Comparison of ENCODE assay signal across 16 mouse cellular contexts in genomic region chr13:72120467-72120866, GRCm38 (mm10).
DNase-seq lines count a peak whose midpoint lies in the region; ATAC-seq and TF ChIP-seq lines count a peak whose summit lies in the region.
"Had no signal": no experiment of that assay in that cellular context is flagged by ENCODE, and none has a peak within 500 bp of the region (broad histone marks: within the 10 kb centered on the region; RNA-seq: fewer than 3 reads in every experiment).

No protein-coding gene starts in this region.

- peaks cover 13% of the 10 kb centered on the region for H3K4me1 ChIP-seq in heart, embryonic 16.5 days (ENCODE audit: control insufficient read depth, insufficient read depth, low read length)
- H3K4me1 ChIP-seq in heart, adult 2 months (ENCODE audit: control insufficient read depth, insufficient read depth, low read length) = no peaks in the 10 kb centered on the region
- H3K4me1 ChIP-seq: liver, embryonic 12.5 days had no signal

- no peak for TF ChIP-seq EP300 in heart, adult 2 months (IDR thresholded peaks at IDR 0.05; ENCODE audit: insufficient read depth, low read depth, low read length)

- no peak overlapping the region for H3K4me3 ChIP-seq in heart, embryonic 16.5 days (ENCODE audit: low read length)
- H3K4me3 ChIP-seq in heart, adult 2 months = no peak overlapping the region
- no peak overlapping the region for H3K4me3 ChIP-seq in myocyte
- H3K4me3 ChIP-seq: liver, embryonic 12.5 days; neural tube, embryonic 13.5 days had no signal

- TF ChIP-seq POLR2A in heart, adult 2 months (IDR thresholded peaks at IDR 0.05; ENCODE audit: insufficient read depth, low read depth, low read length) = no peak
- TF ChIP-seq POLR2A in myocyte (IDR thresholded peaks at IDR 0.05; ENCODE audit: insufficient read length, low read depth) = no peak

- H3K27me3 ChIP-seq in heart, embryonic 16.5 days (ENCODE audit: control insufficient read depth, insufficient read depth, low read length) = no peaks in the 10 kb centered on the region
- no peaks in the 10 kb centered on the region for H3K27me3 ChIP-seq in heart, adult 2 months (ENCODE audit: control insufficient read depth, insufficient read depth, low read length)
- H3K27me3 ChIP-seq in myocyte (ENCODE audit: control insufficient read depth, insufficient read depth, insufficient read length) = no peaks in the 10 kb centered on the region

- H3K9me3 ChIP-seq in heart, embryonic 16.5 days (replicated peaks; ENCODE audit: control insufficient read depth, low read length) = no peaks in the 10 kb centered on the region
- H3K9me3 ChIP-seq: liver, embryonic 12.5 days; neural tube, embryonic 13.5 days had no signal

- intact Hi-C loops in heart, adult 2 months (cut with DNase I) = no loop called here

- TF ChIP-seq CTCF in heart, adult 2 months (IDR thresholded peaks at IDR 0.05) = no peak

- no peaks in the 10 kb centered on the region for H3K79me2 ChIP-seq in heart, adult 2 months (replicated peaks; ENCODE audit: control insufficient read depth, insufficient read depth, low read length)
- H3K79me2 ChIP-seq in myocyte (ENCODE audit: control insufficient read depth, insufficient read depth) = no peaks in the 10 kb centered on the region

- peak; percentile 49 for ATAC-seq in heart, embryonic 16.5 days (replicated peaks; ENCODE audit: extremely low read depth, insufficient read depth, low FRiP score)
- ATAC-seq: forebrain, postnatal 0 days; liver, embryonic 12.5 days had no signal

- H3ac ChIP-seq in myocyte (ENCODE audit: control insufficient read depth, insufficient read length) = no peak overlapping the region

- 30% methylated on average over 7 of the region's 7 CpGs for WGBS in heart, embryonic 16.5 days
- WGBS in heart, adult 2 months = 39% methylated on average over 7 of the region's 7 CpGs

- no peaks in the 10 kb centered on the region for H3K36me3 ChIP-seq in heart, embryonic 16.5 days (ENCODE audit: control insufficient read depth, insufficient read depth)
- H3K36me3 ChIP-seq in heart, adult 2 months (ENCODE audit: control insufficient read depth, insufficient read depth, low read length) = no peaks in the 10 kb centered on the region
- H3K36me3 ChIP-seq in myocyte (ENCODE audit: control insufficient read depth, insufficient read depth) = no peaks in the 10 kb centered on the region
- H3K36me3 ChIP-seq: liver, embryonic 12.5 days; neural tube, embryonic 13.5 days had no signal

- no peak overlapping the region; the same call in 1 of the 2 replicates for H3K4me2 ChIP-seq in heart, embryonic 16.5 days (ENCODE audit: low read depth, low read length)
- peak overlapping the region; percentile 18 for H3K4me2 ChIP-seq in myocyte (ENCODE audit: low read depth)
- H3K4me2 ChIP-seq: hindbrain, embryonic 14.5 days; liver, embryonic 12.5 days; neural tube, embryonic 13.5 days had no signal

- H3K9ac ChIP-seq in heart, embryonic 16.5 days (ENCODE audit: low read length) = no peak overlapping the region
- H3K9ac ChIP-seq in heart, adult 2 months (ENCODE audit: low read depth, low read length) = no peak overlapping the region
- H3K9ac ChIP-seq: forebrain, postnatal 0 days; hindbrain, embryonic 14.5 days; liver, embryonic 12.5 days; neural tube, embryonic 13.5 days had no signal

- no peak overlapping the region; the same call in 1 of the 2 replicates for H3K27ac ChIP-seq in heart, embryonic 16.5 days (ENCODE audit: low read length)
- H3K27ac ChIP-seq in heart, adult 2 months = no peak overlapping the region
- H3K27ac ChIP-seq: hindbrain, embryonic 14.5 days; liver, embryonic 12.5 days; neural tube, embryonic 13.5 days had no signal

- DNase-seq in heart, adult 2 months = no peak
- peak; percentile 48 for DNase-seq in thymus, postnatal 0 days (ENCODE audit: low spot score)
- DNase-seq in thymus, postnatal 14 days = no peak
- peak; percentile 4 for DNase-seq in lung, postnatal 36 days
- DNase-seq in frontal cortex, adult 2 months (ENCODE audit: extremely low spot score in 1 of 2, low spot score in 1 of 2) = no peak
- DNase-seq: cerebellum, adult 2 months; forebrain, postnatal 0 days; gastrocnemius, postnatal 14 days; kidney, adult 2 months; kidney, postnatal 36 days; left cerebral cortex, postnatal 4 days had no signal

TF ChIP-seq in myocyte, 11 proteins besides CTCF, POLR2A, EP300 and RAD21:
- TF ChIP-seq TCF12 (IDR thresholded peaks at IDR 0.05; ENCODE audit: insufficient read depth, poor library complexity, severe bottlenecking) = no peak
- TF ChIP-seq POLR2AphosphoS2 (IDR thresholded peaks at IDR 0.05; ENCODE audit: insufficient read length, low read depth) = no peak
- TF ChIP-seq E2F4 (IDR thresholded peaks at IDR 0.05; ENCODE audit: insufficient read depth) = no peak
- no peak for TF ChIP-seq MYOG (IDR thresholded peaks at IDR 0.05; ENCODE audit: control insufficient read depth in 1 of 3, insufficient read depth in 1 of 3, insufficient read length in 2 of 3, low read depth in 2 of 3)
- TF ChIP-seq TCF3 (IDR thresholded peaks at IDR 0.05; ENCODE audit: insufficient read length, low read depth) = no peak
- no peak for TF ChIP-seq USF1 (IDR thresholded peaks at IDR 0.05; ENCODE audit: low read depth)
- TF ChIP-seq MAX (IDR thresholded peaks at IDR 0.05; ENCODE audit: low read depth) = no peak
- TF ChIP-seq CEBPB (IDR thresholded peaks at IDR 0.05; ENCODE audit: insufficient read depth, poor library complexity, severe bottlenecking) = no peak
- TF ChIP-seq SRF (IDR thresholded peaks at IDR 0.05; ENCODE audit: control insufficient read depth, insufficient read length, low read depth) = no peak
- TF ChIP-seq REST (IDR thresholded peaks at IDR 0.05; ENCODE audit: insufficient read depth, insufficient read length) = no peak

Comparison
In these comparisons a context has a peak if more than half of its experiments do, and no peak if none do; other contexts are left out.
1. DNase-seq: peak in thymus, postnatal 0 days (single experiment) and lung, postnatal 36 days (single experiment); none in heart, adult 2 months (0 of 2), thymus, postnatal 14 days (single experiment) and frontal cortex, adult 2 months (0 of 2).